Mouse (Mus musculus) erythroblast, embryonic 14.5 days (primary cell): ENCODE measurements around the gene Gpr55.

Source experiments
- GATA1 ChIP-seq: IDR thresholded peaks from 2 replicates; pipeline ENCODE4 v1.6.1; 2012; ENCODE audit warnings: low read length, inconsistent platforms, mixed read lengths
- TAL1 ChIP-seq: IDR thresholded peaks from 3 replicates; pipeline ENCODE4 v1.6.1; 2012; ENCODE audit warnings: low read length, inconsistent platforms, mixed read lengths

DNA sequence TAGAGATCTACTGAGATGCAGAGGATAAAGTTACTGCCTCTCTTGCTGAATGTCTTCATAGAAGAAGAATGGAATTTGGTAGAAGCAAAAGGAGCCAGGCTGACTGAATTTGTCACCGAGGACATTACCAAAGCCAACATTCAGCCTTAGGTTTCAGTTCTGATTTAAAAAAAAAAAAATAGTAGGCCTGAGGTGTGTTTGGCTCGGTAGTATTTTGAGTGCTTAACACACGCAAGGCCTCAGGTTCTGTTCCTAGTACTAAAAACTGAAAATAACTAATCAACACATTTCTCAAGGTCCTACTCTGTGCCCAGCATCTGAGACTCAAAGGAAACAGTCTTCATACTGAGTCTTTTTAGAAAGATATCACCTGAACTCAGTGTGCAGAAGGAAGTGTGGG, 10.3 kb upstream of the Gpr55 start:
- no peak for TF ChIP-seq TAL1
- no peak for TF ChIP-seq GATA1
